Mouse (Mus musculus): ENCODE measurements at regions not wholly inside any gene's neighbourhood (a gene's known extent, or its start where the extent isn't known, plus 50 kb on each side); places are given as distances from the start of the nearest gene placed in this dataset.

DNA sequence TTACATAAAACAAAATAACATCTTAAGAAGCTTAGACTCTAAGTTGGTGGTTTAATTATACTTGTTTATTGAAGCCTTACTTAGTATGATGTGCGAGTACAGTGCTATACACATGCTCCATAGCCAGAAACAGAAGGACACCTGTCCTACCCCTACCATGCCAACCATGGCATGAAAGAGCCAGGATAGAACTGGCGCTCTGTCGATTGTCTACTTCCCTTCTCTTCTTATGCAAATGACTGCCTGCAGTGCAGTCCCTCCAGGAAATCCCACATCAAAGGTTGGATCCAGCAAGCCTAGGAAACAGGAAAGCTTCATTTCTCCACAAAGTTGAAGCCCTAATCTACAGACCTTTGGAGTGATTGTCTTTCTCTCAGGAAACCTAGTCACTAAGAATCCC is 181.8 kb upstream of the Astn2 start:
- TF ChIP-seq CTCF (IDR thresholded peaks at IDR 0.05; ENCODE audit: low read depth) (no peak), EP300 (optimal IDR thresholded peaks at IDR 0.05) (no peak)
